Mouse (Mus musculus): Measurements from ENCODE around the gene Peli1.
"Not testable (repeated sequence)": the region's sequence is repeated elsewhere in the genome, so short reads cannot be mapped to it uniquely, and the experiment has no call there.

Peli1 gene

GRCm38 (mm10) chr11:21191821-21192220 lies 100.7 kb downstream of the Peli1 start:
- in situ Hi-C loops (cut with MseI, MboI), result not testable (repeated sequence)

- in situ Hi-C loops (cut with MseI, MboI), result no loop called here
Measured at GRCm38 (mm10) chr11:21194851-21195250, 103.8 kb downstream of the Peli1 start.

Measured in mouse trophoblast stem cell (cell line).